Mouse (Mus musculus) CH12.LX (cell line): ENCODE data around the gene Slc4a8. TPM values are rescaled to one million over a fixed set of nuclear protein-coding genes. Genes with fewer than 3 reads are reported as not detected.

Source experiments
- DNase-seq: peaks from one replicate; pipeline ENCODE4 v3.0.0-alpha.2; 2013; ENCODE audit errors: extremely low read depth
- H3K27ac ChIP-seq: 2 replicates; pipeline ENCODE4 v1.5.1; 2012; ENCODE audit warnings: low read depth, mild to moderate bottlenecking, control low read depth, moderate library complexity; ENCODE audit not compliant: insufficient read depth
- H3K27me3 ChIP-seq: replicated peaks from 2 replicates; pipeline ENCODE3; 2012; ENCODE audit warnings: inconsistent platforms
- H3K36me3 ChIP-seq, 2 experiments: replicated peaks in 1 of 2; 2 replicates each; pipeline versions ENCODE3 to v1.6.1; 2012; ENCODE audit warnings: inconsistent platforms in 1 of 2, low read length in 1 of 2, mild to moderate bottlenecking in 1 of 2, mixed read lengths in 1 of 2, moderate library complexity in 1 of 2; ENCODE audit not compliant: control insufficient read depth in 1 of 2, insufficient read depth in 1 of 2
- H3K4me1 ChIP-seq, 2 experiments: 2 replicates each; pipeline ENCODE4 v1.6.1; 2012; ENCODE audit warnings: inconsistent platforms in 1 of 2, moderate library complexity in 1 of 2; ENCODE audit not compliant: insufficient read depth in 2 of 2, control insufficient read depth in 1 of 2
- H3K4me2 ChIP-seq: 2 replicates; pipeline ENCODE4 v1.6.1; 2012; ENCODE audit warnings: low read depth, mild to moderate bottlenecking, control low read depth; ENCODE audit not compliant: poor library complexity, insufficient read depth, severe bottlenecking
- H3K4me3 ChIP-seq, 3 experiments: fragments of 150-350 bp in 1 of 3; sonication (generic) in 1 of 3; replicated peaks in 1 of 3; 2 replicates each; pipeline versions ENCODE3 to v1.5.1; 2011 to 2012; ENCODE audit warnings: low read depth in 2 of 3, low read length in 2 of 3, mild to moderate bottlenecking in 2 of 3, moderate library complexity in 2 of 3, control low read depth in 1 of 3, improper control_type of control experiment in 1 of 3, inconsistent platforms in 1 of 3, mixed read lengths in 1 of 3; ENCODE audit not compliant: poor library complexity in 1 of 3
- H3K79me2 ChIP-seq: replicated peaks from 2 replicates; pipeline ENCODE4 v1.6.1; 2012; ENCODE audit warnings: mild to moderate bottlenecking, moderate library complexity; ENCODE audit not compliant: control insufficient read depth, poor library complexity, insufficient read depth, severe bottlenecking; ENCODE audit errors: extremely low read depth
- H3K9ac ChIP-seq: 2 replicates; pipeline ENCODE4 v1.6.1; 2012; ENCODE audit warnings: low read depth, mild to moderate bottlenecking, control low read depth, moderate library complexity; ENCODE audit not compliant: insufficient read depth
- H3K9me3 ChIP-seq: replicated peaks from 2 replicates; pipeline ENCODE3; 2012; ENCODE audit warnings: low read length, inconsistent platforms, mixed read lengths
- BHLHE40 ChIP-seq: IDR thresholded peaks from 2 replicates; pipeline ENCODE4 v1.6.1; 2011; ENCODE audit warnings: mild to moderate bottlenecking, low read depth, low read length, improper control_type of control experiment
- E2F4 ChIP-seq: IDR thresholded peaks from 2 replicates; pipeline ENCODE4 v1.6.1; 2011; ENCODE audit warnings: low read depth, low read length, improper control_type of control experiment; ENCODE audit not compliant: insufficient replicate concordance
- ETS1 ChIP-seq: conservative IDR thresholded peaks from 2 replicates; pipeline ENCODE4 v1.6.1; 2012; ENCODE audit warnings: low read depth, mild to moderate bottlenecking, inconsistent platforms, low read length, improper control_type of control experiment, moderate library complexity
- HCFC1 ChIP-seq: IDR thresholded peaks from 2 replicates; pipeline ENCODE4 v1.6.1; 2012; ENCODE audit warnings: low read depth, mild to moderate bottlenecking, inconsistent platforms, low read length, improper control_type of control experiment
- MAFK ChIP-seq: IDR thresholded peaks from 2 replicates; pipeline ENCODE4 v1.6.1; 2011; ENCODE audit warnings: low read length, improper control_type of control experiment; ENCODE audit not compliant: insufficient replicate concordance
- MAZ ChIP-seq: IDR thresholded peaks from 2 replicates; pipeline ENCODE4 v1.6.1; 2012; ENCODE audit warnings: low read depth, mild to moderate bottlenecking, inconsistent platforms, low read length, improper control_type of control experiment, moderate library complexity
- MXI1 ChIP-seq: IDR thresholded peaks from 2 replicates; pipeline ENCODE4 v1.6.1; 2011; ENCODE audit warnings: mild to moderate bottlenecking, low read depth, low read length, improper control_type of control experiment
- NELFE ChIP-seq: IDR thresholded peaks from 2 replicates; pipeline ENCODE4 v1.6.1; 2011; ENCODE audit warnings: low read depth, low read length, improper control_type of control experiment
- NRF1 ChIP-seq: IDR thresholded peaks from 2 replicates; pipeline ENCODE4 v1.6.1; 2014; ENCODE audit warnings: low read depth, mild to moderate bottlenecking, inconsistent platforms, low read length, improper control_type of control experiment, moderate library complexity
- POLR2A ChIP-seq: IDR thresholded peaks from 2 replicates; pipeline ENCODE4 v1.6.1; 2011; ENCODE audit warnings: low read depth, mild to moderate bottlenecking, improper control_type of control experiment, low read length
- RCOR1 ChIP-seq: conservative IDR thresholded peaks from 2 replicates; pipeline ENCODE4 v1.6.1; 2012; ENCODE audit warnings: low read depth, mild to moderate bottlenecking, inconsistent platforms, low read length, improper control_type of control experiment
- TBP ChIP-seq: conservative IDR thresholded peaks from 2 replicates; pipeline ENCODE4 v1.6.1; 2011; ENCODE audit warnings: low read depth, low read length, improper control_type of control experiment
- UBTF ChIP-seq: IDR thresholded peaks from 2 replicates; pipeline ENCODE4 v1.6.1; 2012; ENCODE audit warnings: low read depth, mild to moderate bottlenecking, inconsistent platforms, low read length, improper control_type of control experiment, moderate library complexity
- dilution Hi-C: fragments of 300-500 bp; cut with MboI; formaldehyde crosslinking; loops from 2 replicates; pipeline ENCODE4 v1.14.3; 2020; ENCODE audit warnings: low sequenced_read_pairs; ENCODE audit not compliant: extremely low pct_unique_long_range_greater_than_20kb, extremely low pct_ligation_motif_present
- in situ Hi-C: fragments of 300-500 bp; cut with MboI; formaldehyde crosslinking; loops from 3 replicates; pipeline ENCODE4 v1.14.3; 2019; ENCODE audit warnings: low sequenced_read_pairs, low pct_ligation_motif_present, low pct_unique_long_range_greater_than_20kb, mixed read lengths
- polyA plus RNA-seq: library from polyadenylated mRNA; unstranded; fragments of >175 nt; gene quantifications from 2 replicates; pipeline ENCODE4 v1.2.1, GENCODE M21; 2012; ENCODE audit warnings: low read depth; ENCODE audit not compliant: insufficient read length
- total RNA-seq, 2 experiments: library from RNA; depleted of rRNA; stranded (reverse); fragments of 300-350 nt in 1 of 2; fragments of >200 nt in 1 of 2; gene quantifications; 2 replicates each; pipeline ENCODE4 v1.2.3; 2012 to 2014

Slc4a8 gene
- total and polyA plus RNA-seq, 3 experiments = 4.7 to 9.6 (median 5.1) TPM

DNA sequence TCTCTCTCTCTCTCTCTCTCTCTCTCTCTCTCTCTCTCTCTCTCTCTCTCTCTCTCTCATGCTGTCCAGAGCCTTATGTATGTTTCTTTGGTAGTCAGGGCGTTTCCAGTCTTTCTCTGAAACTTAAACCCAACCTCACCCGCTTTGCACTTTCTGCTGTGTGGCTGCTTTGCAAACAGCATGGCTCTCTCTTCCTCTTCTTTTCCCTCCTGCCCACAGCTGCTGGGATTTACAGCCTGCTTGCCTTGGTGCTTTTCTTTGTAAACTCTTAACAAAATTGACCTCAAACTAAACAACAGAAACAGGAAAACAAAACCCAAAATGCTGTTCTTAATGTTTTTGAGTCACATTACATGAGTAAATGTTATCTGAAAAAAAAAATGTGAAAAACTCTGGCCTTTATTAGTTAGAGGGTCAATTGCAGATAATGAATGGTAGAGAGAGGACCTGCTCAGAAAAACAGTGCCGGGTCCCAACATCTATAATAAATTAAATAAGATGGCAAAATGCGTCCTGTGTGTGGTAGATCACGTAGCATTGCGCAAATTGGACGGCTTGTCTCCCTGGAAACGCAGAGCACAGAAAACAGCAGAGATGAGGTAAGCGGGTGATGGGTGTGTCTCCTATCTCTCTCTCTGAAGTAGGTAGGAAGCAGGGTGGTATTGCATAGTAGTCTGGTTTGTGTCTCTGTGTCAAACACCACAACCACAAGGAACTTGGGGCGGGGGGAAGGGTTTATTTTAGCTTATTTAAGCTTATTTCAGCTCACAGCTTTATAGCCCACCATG lies 11.6 kb upstream of the Slc4a8 start:
- Histone ChIP-seq H3K4me2 (no peak overlapping the region), H3K27ac (no peak overlapping the region), H3K4me3 (no peak overlapping the region), H3K27me3 (peaks cover 13% of the 10 kb centered on the region), H3K9ac (no peak overlapping the region), H3K4me1 (peaks cover 3 to 14% of the 10 kb centered on the region in 2 experiments; a peak in 3 of 4 replicates), H3K79me2 (no peaks in the 10 kb centered on the region)
- DNase-seq = no peak
- dilution Hi-C loops (no loop called here), in situ Hi-C loops (loop anchor here (5.0 kb wide), 1 partner anchor 288 kb away; no protein-coding TSS in a partner anchor)
- TF ChIP-seq MAZ (no peak), BHLHE40 (no peak), ETS1 (no peak)
- TF ChIP-seq, all 38 proteins: peak for 0
- Histone ChIP-seq H3K36me3 (no peaks in the 10 kb centered on the region), H3K9me3 (no peaks in the 10 kb centered on the region)

- Histone ChIP-seq H3K9me3 (peaks cover 2% of the 10 kb centered on the region), H3K27me3 (peaks cover 7% of the 10 kb centered on the region), H3K79me2 (no peaks in the 10 kb centered on the region), H3K27ac (no peak overlapping the region), H3K4me1 (peaks cover 6 to 17% of the 10 kb centered on the region in 2 experiments; a peak in 3 of 4 replicates), H3K36me3 (no peaks in the 10 kb centered on the region), H3K9ac (no peak overlapping the region), H3K4me2 (no peak overlapping the region), H3K4me3 (no peak overlapping the region)
- TF ChIP-seq TBP = no peak
- no peak for TF ChIP-seq NELFE
- no peak for TF ChIP-seq E2F4
- TF ChIP-seq ETS1 = no peak
- TF ChIP-seq NRF1 = no peak
- TF ChIP-seq POLR2A = no peak
- no peak for TF ChIP-seq HCFC1
- TF ChIP-seq MXI1 = no peak
- TF ChIP-seq MAFK = no peak
- TF ChIP-seq UBTF = no peak
- no peak for TF ChIP-seq RCOR1
- no peak for DNase-seq
- dilution Hi-C loops = no loop called here
- in situ Hi-C loops = loop anchor here (5.0 kb wide), 1 partner anchor 290 kb away; no protein-coding TSS in a partner anchor
Measured at GRCm38 (mm10) chr15:100752439-100752838, 9.1 kb upstream of the Slc4a8 start.
